Mouse (Mus musculus) kidney, adult 2 months (tissue): ENCODE results near the gene Lmx1a.

Source experiments
- CTCF ChIP-seq: fragments of 200-500 bp; conservative IDR thresholded peaks from 2 replicates; pipeline ENCODE4 v1.5.1; 2011; ENCODE audit warnings: low read depth, mild to moderate bottlenecking, control low read depth, low read length, moderate library complexity, mixed read lengths; ENCODE audit not compliant: insufficient read depth, insufficient read length
- POLR2A ChIP-seq: fragments of 200-500 bp; IDR thresholded peaks from one replicate; pipeline ENCODE4 v1.6.1; 2011; ENCODE audit warnings: low read depth, low read length, control low read depth

DNA sequence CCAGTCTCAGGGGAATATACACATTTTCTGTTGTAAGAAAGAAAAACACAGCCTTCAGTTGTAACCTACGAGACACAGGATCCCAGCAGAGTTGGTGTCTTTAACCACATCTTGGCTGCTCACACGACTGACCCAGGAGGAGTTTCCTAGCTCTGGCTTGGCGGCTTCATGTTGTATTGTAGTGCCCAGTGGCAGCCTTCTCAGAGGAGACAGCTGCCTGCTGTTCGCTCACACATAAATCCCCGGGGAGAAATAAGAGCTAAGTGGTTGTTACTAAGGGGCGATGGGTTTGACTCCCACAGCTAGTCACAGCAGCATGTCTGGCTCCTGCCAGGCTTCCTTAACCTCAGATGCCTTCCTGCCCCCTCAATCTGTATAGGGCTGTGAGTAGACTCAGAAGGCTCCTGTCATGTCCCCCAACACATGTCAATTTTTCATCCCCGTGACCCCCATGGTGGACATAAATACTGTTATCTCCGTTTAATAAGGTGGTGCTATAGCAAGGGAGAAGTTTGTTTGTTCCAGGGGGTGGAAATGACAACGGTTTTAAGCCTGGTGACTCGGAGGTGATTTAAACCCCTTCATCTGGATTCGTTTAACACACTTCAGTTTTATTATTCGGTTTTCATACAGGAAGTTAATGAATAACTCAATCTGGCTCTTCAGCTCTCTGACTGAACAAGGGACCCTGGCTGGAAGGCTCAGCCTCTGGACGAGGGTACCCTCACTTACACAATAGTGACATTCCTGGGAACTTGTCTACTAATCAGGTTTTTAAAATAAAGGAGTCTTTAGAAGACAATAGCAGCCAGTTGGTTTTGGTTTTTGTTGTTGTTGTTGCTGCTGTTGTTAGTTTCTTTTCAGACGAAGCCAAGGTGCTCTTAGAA, 65.8 kb downstream of the Lmx1a start:
- TF ChIP-seq POLR2A (no peak), CTCF (no peak)
